Mouse (Mus musculus): ENCODE results near the gene Tmem204. TPM values are rescaled to one million over a fixed set of nuclear protein-coding genes. Genes with fewer than 3 reads are reported as not detected.

Gene Tmem204
- total RNA-seq (2023) = not detected

DNA sequence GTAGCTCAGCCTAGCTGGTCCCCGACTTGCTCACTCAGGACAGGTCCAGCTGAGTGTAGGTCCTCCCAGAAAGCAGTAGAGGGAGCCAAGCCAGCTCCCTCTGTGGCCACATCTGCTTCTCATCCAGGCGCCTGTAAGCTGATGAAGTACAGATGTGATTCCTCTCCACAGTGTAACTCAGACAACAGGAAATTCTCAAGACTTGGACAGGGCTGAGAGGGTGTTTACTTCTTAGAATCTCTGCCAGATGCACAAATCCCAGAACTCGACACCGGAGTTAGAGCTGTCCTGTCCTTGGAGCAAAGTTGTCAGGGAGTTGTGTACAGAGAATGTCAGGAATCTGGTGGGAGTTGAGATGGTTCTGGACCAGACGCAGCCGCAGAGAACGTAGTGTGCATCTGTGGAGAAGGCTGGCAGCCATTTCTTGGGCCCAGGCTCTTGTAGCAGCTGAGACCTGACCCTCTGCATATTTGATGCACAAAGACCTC, at the start of gene Tmem204:
Tmem204 (minus strand) TSS at position 148 of the 488 bp plus-strand sequence.

DNA sequence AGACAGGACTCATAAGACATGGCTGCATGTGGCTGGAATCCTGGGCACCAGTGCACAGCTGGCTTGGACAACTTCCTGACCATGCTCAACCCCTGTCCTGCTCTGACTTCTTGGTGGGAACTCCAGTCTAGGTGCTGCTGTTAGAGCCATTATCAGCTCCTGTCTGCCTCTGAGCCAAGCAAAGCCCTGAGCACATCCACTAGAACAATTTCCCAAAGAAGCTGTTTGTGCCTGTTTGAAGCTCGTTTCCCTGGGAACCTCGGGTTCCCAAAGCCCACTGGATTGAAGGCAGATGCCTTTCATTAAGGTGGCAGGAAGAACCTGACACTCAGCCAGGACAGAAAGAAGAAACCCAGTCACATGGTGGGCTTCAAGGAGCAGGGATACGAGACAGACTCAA, 37.0 kb upstream of the Tmem204 start, which contains the start of gene Ptx4:
Ptx4 (plus strand) TSS at position 355 of the 400 bp plus-strand sequence.

DNA sequence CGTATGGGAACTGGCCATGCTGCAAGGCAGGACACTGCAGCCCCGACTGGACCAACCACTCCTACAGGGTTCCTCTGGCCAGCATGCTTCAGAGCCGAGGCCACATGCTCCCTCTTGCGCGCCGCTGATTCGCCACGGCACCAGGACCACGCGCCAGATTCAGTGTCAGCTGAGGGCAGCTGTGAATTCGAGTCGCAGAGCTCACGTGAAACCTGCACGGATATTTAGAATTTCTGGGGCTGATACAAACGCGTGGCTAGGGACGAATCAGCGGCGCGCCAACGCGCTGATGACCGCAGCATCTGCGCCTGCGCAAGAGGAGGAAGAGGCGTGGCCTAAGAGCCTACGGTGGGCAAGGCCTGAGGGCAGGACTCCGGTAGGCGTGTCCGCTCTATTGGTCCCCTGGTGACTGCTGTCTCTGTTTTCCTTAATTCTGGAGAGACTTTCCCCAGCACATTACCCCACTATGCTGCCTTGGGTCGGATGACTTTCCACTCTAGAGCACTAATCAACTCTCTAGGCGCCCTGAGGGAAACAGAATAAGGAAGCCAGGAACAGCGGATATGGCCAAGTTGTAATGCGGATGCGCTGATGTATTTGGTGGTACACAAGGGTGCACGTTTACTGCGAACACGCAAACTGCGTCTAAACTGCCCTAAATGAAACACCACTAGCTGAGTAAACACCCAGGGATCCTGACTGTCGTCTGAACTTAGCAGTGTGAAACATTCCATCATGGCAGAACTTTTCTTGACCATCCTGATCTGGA, 32.5 kb upstream of the Tmem204 start, which contains the start of gene Telo2:
Telo2 (minus strand) TSS at position 304 of the 769 bp plus-strand sequence.

DNA sequence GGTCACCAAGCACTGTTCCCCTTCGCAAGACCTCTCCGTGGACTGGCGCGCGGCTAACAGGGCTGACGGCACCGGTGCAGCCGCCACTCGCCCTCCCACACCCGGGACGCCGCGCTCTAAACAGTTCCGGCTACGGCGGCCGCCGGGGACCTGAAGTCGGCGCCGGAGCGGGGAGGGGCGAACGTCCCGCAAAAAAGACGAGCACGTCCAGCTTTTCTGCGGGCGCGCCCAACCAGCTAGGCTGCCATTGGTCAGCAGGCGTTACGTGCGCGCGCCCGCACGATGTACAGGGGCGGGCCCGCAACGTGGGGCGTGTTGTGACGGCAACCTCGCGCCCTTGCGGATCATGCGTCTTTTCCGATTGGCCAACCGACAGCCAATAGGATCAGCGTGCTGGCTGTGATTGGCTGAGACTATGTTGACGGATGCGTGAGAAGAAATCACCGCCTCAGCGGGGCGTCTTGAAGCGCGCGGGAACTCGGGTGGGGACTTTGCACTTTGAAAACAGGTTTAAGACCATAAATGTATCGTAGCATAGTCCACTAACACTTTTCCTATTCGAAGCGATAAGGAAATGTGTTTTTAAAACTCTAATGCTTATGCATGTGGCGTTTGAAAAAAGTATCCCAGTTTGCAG, 67.6 kb downstream of the Tmem204 start, which contains the start of the genes Cramp1l and Ift140:
Cramp1l (minus strand) TSS at position 134 of the 637 bp plus-strand sequence.
Ift140 (plus strand) TSS at position 431 of the 637 bp plus-strand sequence.

Other genes starting within 250 kb of the Tmem204 start
- gene Hagh, start 243.4 kb downstream of the Tmem204 start, total RNA-seq (2023) = 29.9 TPM
- gene Fahd1, start 233.2 kb downstream of the Tmem204 start, total RNA-seq (2023) = 2.1 TPM
- gene Igfals, start 217.6 kb downstream of the Tmem204 start, total RNA-seq (2023) = not detected
- 56.2 TPM for gene Nubp2, start 197.2 kb downstream of the Tmem204 start, total RNA-seq (2023)
- gene Spsb3, start 196.9 kb downstream of the Tmem204 start, total RNA-seq (2023) = 27.0 TPM
- 66.7 TPM for gene Eme2, start 188.5 kb downstream of the Tmem204 start, total RNA-seq (2023)
- gene Mrps34, start 188.5 kb downstream of the Tmem204 start, total RNA-seq (2023) = 40.3 TPM
- 15.3 TPM for gene Nme3, start 187.1 kb downstream of the Tmem204 start, total RNA-seq (2023)
- gene Mapk8ip3, start 146.6 kb downstream of the Tmem204 start, total RNA-seq (2023) = 222 TPM
- 22.7 TPM for gene Jpt2, start 122.9 kb downstream of the Tmem204 start, total RNA-seq (2023)
- gene Cramp1l, start 67.8 kb downstream of the Tmem204 start, total RNA-seq (2023) = 35.0 TPM
- 23.8 TPM for gene Ift140, start 67.5 kb downstream of the Tmem204 start, total RNA-seq (2023)
- gene Telo2, start 32.4 kb upstream of the Tmem204 start, total RNA-seq (2023) = 37.1 TPM
- gene Ptx4, start 37.2 kb upstream of the Tmem204 start, total RNA-seq (2023) = not detected
- gene Clcn7, start 49.8 kb upstream of the Tmem204 start, total RNA-seq (2023) = 33.9 TPM
- gene Ccdc154, start 78.9 kb upstream of the Tmem204 start, total RNA-seq (2023) = 0.29 TPM
- not detected for gene Gm38655, start 91.9 kb upstream of the Tmem204 start, total RNA-seq (2023)
- gene BC003965, start 101.0 kb upstream of the Tmem204 start, total RNA-seq (2023) = 10.6 TPM
- gene Unkl, start 104.8 kb upstream of the Tmem204 start, total RNA-seq (2023) = 97.5 TPM
- gene Gnptg, start 156.5 kb upstream of the Tmem204 start, total RNA-seq (2023) = 37.9 TPM
- 17.6 TPM for gene Tsr3, start 156.6 kb upstream of the Tmem204 start, total RNA-seq (2023)
- 5.7 TPM for gene Baiap3, start 172.8 kb upstream of the Tmem204 start, total RNA-seq (2023)
- gene Ube2i, start 191.0 kb upstream of the Tmem204 start, total RNA-seq (2023) = 448 TPM
- gene Prss34, start 214.8 kb upstream of the Tmem204 start, total RNA-seq (2023) = 1.1 TPM
- not detected for gene Prss28, start 225.1 kb upstream of the Tmem204 start, total RNA-seq (2023)
- not detected for gene Prss29, start 235.1 kb upstream of the Tmem204 start, total RNA-seq (2023)